Mouse (Mus musculus): ENCODE measurements at regions not wholly inside any gene's neighbourhood (a gene's known extent, or its start where the extent isn't known, plus 50 kb on each side); places are given as distances from the start of the nearest gene placed in this dataset.

DNA sequence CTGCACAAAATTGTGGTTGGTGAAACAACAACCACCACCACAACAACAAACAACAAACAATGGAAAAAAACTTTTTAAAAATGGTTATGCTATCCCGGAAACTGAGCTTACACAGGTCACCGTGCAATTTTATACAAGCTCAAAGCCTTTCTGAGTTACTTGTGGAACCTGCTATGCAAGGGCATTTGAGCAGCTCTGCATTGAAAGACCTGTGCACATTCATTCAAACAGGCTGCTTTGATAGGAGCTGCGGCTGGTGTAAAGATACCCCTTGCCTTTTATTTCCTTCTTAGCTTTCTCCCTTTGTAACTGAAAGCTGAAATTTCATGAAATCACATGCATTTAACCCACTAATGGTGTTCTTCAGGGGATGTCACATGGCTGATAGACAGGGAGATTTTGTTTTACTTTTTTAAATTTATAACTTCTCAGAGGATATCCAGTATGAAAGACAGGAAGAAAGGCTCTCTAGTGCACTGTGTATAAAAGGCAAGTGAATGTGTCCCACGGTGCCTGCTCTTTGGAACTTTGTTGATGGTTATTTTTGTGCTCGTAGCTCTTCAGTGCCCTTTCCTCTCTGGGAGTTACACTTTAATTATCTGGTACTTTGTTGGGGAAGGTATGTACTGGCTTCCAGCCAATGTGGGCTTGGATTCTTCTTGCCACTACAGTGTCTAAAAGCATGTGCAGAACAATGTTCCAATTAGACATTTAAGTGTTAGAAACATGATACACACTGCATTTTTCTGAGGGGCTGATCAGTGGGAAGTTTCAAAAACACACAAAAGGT, 225.1 kb upstream of the Sp8 start:
- no peaks in the 10 kb centered on the region for H3K36me3 ChIP-seq (ENCODE audit: insufficient read depth, low read length)
- WGBS: 40% methylated on average over 5 of the region's 5 CpGs
- H3K9me3 ChIP-seq (ENCODE audit: low read length): no peaks in the 10 kb centered on the region
- H3K4me1 ChIP-seq (ENCODE audit: insufficient read depth, low read length): no peaks in the 10 kb centered on the region
- TF ChIP-seq CTCF (IDR thresholded peaks at IDR 0.05; ENCODE audit: low read depth): no peak
- ATAC-seq: no peak
- no peak overlapping the region for H3K27ac ChIP-seq
- no peak overlapping the region for H3K4me2 ChIP-seq (ENCODE audit: low read depth, low read length)
- no peaks in the 10 kb centered on the region for H3K27me3 ChIP-seq (ENCODE audit: insufficient read depth, low read length)
- no peak overlapping the region for H3K9ac ChIP-seq (replicated peaks; ENCODE audit: low read length)
- no peak overlapping the region for H3K4me3 ChIP-seq (ENCODE audit: low read length)
- DNase-seq (ENCODE audit: low spot score): no peak

DNA sequence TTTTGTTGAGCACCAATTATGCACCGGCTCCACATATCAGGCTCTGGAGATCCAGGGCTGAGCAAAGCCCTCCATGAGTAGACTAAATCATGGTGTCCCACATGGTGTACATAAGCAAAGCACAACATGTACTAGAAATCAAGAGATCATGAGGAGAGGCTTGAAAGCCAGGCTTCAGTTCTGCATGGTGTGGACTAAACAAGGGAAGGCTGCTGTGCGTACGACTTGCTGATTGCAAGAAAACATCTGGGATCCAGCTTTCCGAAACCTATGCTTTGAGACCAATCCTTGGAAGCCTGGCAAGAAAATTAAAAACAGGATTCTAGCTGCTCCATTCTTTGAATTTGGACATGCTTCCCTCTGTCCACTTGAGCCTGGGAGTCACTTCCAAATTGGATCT, 249.1 kb upstream of the Sp8 start:
- H3K9ac ChIP-seq (replicated peaks; ENCODE audit: low read length): no peak overlapping the region
- WGBS: 97% methylated on average over 4 of the region's 4 CpGs
- no peak for TF ChIP-seq CTCF (IDR thresholded peaks at IDR 0.05; ENCODE audit: low read depth)
- ATAC-seq: no peak
- H3K36me3 ChIP-seq (ENCODE audit: insufficient read depth, low read length): no peaks in the 10 kb centered on the region
- H3K9me3 ChIP-seq (ENCODE audit: low read length): peaks cover 4% of the 10 kb centered on the region; the same call in 1 of the 2 replicates
- H3K27ac ChIP-seq: no peak overlapping the region
- no peaks in the 10 kb centered on the region for H3K4me1 ChIP-seq (ENCODE audit: insufficient read depth, low read length)
- H3K4me2 ChIP-seq (ENCODE audit: low read depth, low read length): no peak overlapping the region
- H3K27me3 ChIP-seq (ENCODE audit: insufficient read depth, low read length): no peaks in the 10 kb centered on the region
- H3K4me3 ChIP-seq (ENCODE audit: low read length): no peak overlapping the region
- DNase-seq (ENCODE audit: low spot score): no peak

DNA sequence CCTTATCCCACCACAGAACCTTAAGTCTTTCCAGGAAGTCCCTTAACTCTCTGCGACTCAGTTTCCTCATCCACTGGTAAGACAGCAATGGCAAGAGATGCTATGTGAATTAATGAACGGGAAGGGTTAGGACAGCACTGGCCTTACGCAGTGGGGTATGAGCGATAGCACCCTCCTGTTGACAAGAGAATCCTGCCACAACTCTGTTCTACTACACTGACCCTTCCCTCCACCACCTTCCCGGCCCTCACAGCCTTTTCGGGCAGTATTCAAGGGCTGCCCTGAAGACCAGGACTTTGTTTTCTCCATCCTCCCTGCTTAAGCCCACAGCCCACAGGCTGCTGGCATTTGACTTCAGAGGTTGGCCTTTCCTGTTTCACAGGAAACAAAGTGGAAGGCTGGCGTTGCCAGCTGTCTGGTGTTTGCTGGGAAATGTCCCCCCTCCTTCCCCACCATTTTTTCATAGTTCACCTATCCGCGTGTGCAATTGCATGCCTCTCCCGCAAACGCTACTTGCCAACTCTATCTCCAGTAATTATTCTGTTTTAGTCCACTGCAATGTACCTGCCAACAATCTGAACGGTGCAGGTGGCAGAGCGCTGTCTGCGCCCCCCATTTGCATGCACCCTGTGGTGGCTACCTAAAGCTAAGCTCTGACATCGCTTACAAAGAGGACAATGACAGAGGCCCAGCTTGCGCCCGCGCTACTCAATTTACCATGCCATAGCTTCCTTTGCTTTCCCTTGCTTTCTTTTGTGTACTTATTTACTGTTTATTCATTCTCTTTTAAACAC, 251.2 kb upstream of the Sp8 start:
- H3K4me3 ChIP-seq (ENCODE audit: low read length): peak overlapping the region; percentile 14
- H3K9ac ChIP-seq (replicated peaks; ENCODE audit: low read length): no peak overlapping the region

DNA sequence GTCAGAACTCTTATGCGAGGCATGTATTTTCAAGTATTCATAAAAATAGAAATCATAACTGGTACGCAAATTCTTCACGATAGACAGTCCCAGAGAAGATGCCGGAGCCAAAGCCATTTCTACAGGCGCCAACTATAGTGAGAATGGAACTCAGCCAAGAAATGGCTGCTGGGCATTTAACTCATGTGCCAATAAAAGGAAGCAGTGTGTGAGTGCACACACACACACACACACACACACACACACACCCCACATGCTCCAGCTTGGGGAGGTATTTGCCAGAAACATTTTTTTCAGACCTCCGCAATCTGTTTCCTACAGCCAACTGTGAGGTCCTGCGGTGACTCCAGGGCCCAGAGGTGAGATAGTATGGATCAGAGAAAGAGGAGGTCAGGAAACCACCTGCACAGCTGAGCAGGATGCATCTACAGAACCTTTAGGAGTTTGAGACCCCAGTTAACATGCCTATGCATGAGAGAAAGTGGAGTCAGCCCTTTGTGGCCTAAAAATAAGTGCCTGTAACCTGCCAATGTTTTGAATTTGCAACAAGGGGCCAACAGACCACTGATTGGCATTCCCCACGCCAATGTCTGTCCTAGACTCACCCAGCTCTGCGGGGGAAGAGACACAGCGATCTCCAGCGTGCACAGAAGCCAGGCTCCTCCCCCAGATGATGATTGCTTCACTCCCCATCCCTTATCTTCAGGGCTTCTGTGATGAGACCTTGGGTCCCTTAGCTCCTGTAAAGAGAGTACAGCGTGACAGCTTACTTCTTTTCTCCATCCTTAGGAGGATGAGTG, 262.1 kb upstream of the Sp8 start:
- no peak for TF ChIP-seq CTCF (IDR thresholded peaks at IDR 0.05; ENCODE audit: low read depth)
- no peaks in the 10 kb centered on the region for H3K36me3 ChIP-seq (ENCODE audit: insufficient read depth, low read length)
- peak overlapping the region; percentile 8; the same call in 1 of the 2 replicates for H3K4me2 ChIP-seq (ENCODE audit: low read depth, low read length)
- no peaks in the 10 kb centered on the region for H3K9me3 ChIP-seq (ENCODE audit: low read length)
- H3K27me3 ChIP-seq (ENCODE audit: insufficient read depth, low read length): no peaks in the 10 kb centered on the region
- 48% methylated on average over 12 of the region's 12 CpGs for WGBS
- no peak overlapping the region for H3K27ac ChIP-seq
- no peak overlapping the region for H3K4me3 ChIP-seq (ENCODE audit: low read length)
- DNase-seq (ENCODE audit: low spot score) (peak; percentile 78), ATAC-seq (peak; percentile 77)
- H3K4me1 ChIP-seq (ENCODE audit: insufficient read depth, low read length): no peaks in the 10 kb centered on the region
- H3K9ac ChIP-seq (replicated peaks; ENCODE audit: low read length): no peak overlapping the region

More for the DNA sequence above, 251.2 kb upstream of the Sp8 start:
- no peaks in the 10 kb centered on the region for H3K27me3 ChIP-seq (ENCODE audit: insufficient read depth, low read length)
- no peak overlapping the region for H3K27ac ChIP-seq
- 20% methylated on average over 18 of the region's 18 CpGs for WGBS
- H3K4me1 ChIP-seq (ENCODE audit: insufficient read depth, low read length): no peaks in the 10 kb centered on the region
- no peak for TF ChIP-seq CTCF (IDR thresholded peaks at IDR 0.05; ENCODE audit: low read depth)
- ATAC-seq (no peak), DNase-seq (ENCODE audit: low spot score) (peak; percentile 1)
- no peaks in the 10 kb centered on the region for H3K36me3 ChIP-seq (ENCODE audit: insufficient read depth, low read length)
- peaks cover 4% of the 10 kb centered on the region; the same call in 1 of the 2 replicates for H3K9me3 ChIP-seq (ENCODE audit: low read length)
- peak overlapping the region; percentile 50 for H3K4me2 ChIP-seq (ENCODE audit: low read depth, low read length)

DNA sequence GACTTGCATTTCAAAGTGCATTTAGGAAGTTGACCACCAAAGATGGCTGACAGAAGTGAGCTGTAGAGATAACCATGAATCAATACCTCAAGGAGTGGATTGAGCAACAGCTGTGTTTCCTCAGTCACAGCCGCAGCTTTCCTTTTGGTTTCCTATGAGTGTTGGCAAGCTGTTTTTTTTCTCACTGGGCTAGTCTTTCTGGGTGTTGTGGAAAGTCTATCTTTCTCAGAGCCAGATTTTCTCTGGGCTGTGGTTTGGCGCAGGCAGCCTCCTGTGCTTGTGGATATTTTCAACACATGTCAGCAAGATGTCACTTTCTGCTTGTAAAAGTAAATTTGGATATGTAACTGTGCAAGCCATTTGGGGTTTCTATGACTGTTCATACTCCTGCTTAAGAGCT, 268.6 kb upstream of the Sp4 start:
- no peak for ATAC-seq
- no peak for DNase-seq (ENCODE audit: low spot score)

DNA sequence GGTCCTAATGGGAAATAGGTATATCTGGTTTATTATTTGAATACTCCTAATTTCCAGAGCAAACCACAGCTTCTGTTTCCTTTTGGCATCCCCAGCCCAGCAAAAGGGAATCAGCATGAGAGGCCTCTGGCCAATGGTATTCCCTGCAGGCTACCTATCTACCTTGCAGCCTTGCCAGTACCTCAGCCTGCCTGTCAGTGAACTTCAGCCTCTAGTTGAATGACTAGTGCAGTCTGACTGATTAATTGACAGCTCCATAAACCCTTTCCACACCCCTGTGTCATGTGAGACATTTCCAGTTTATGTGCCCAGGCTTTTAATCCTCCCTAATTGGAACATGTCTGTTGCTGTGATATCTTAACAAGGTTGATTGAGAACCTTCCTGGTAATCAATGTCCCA, 265.4 kb upstream of the Sp4 start:
- no peaks in the 10 kb centered on the region; the same call in 1 of the 2 replicates for H3K4me1 ChIP-seq (ENCODE audit: insufficient read depth, low read length)
- TF ChIP-seq CTCF (IDR thresholded peaks at IDR 0.05; ENCODE audit: low read depth): no peak
- ATAC-seq: no peak

More for the DNA sequence above, 268.6 kb upstream of the Sp4 start:
- Histone ChIP-seq H3K9me3 (ENCODE audit: low read length) (no peaks in the 10 kb centered on the region), H3K4me3 (ENCODE audit: low read length) (no peak overlapping the region), H3K9ac (replicated peaks; ENCODE audit: low read length) (no peak overlapping the region), H3K4me2 (ENCODE audit: low read depth, low read length) (no peak overlapping the region), H3K27ac (no peak overlapping the region), H3K4me1 (ENCODE audit: insufficient read depth, low read length) (no peaks in the 10 kb centered on the region), H3K36me3 (ENCODE audit: insufficient read depth, low read length) (no peaks in the 10 kb centered on the region), H3K27me3 (ENCODE audit: insufficient read depth, low read length) (no peaks in the 10 kb centered on the region)
- WGBS: 78% methylated on average over 2 of the region's 2 CpGs
- TF ChIP-seq CTCF (IDR thresholded peaks at IDR 0.05; ENCODE audit: low read depth): no peak

More for the DNA sequence above, 265.4 kb upstream of the Sp4 start:
- no peaks in the 10 kb centered on the region for H3K27me3 ChIP-seq (ENCODE audit: insufficient read depth, low read length)
- no peak overlapping the region for H3K9ac ChIP-seq (replicated peaks; ENCODE audit: low read length)
- H3K4me3 ChIP-seq (ENCODE audit: low read length): no peak overlapping the region
- H3K9me3 ChIP-seq (ENCODE audit: low read length): no peaks in the 10 kb centered on the region
- H3K4me2 ChIP-seq (ENCODE audit: low read depth, low read length): no peak overlapping the region
- DNase-seq (ENCODE audit: low spot score): no peak
- H3K27ac ChIP-seq: no peak overlapping the region
- H3K36me3 ChIP-seq (ENCODE audit: insufficient read depth, low read length): no peaks in the 10 kb centered on the region
